Mouse (Mus musculus) brain, embryonic 14.5 days (tissue): ENCODE results near the gene Socs5.

Experiments
- CTCF ChIP-seq: fragments of 200-500 bp; IDR thresholded peaks from 2 replicates; pipeline ENCODE4 v1.5.1; 2012; ENCODE audit warnings: inconsistent platforms, mild to moderate bottlenecking, moderate library complexity, borderline replicate concordance; ENCODE audit not compliant: insufficient read depth, insufficient read length; ENCODE audit errors: extremely low read depth
- POLR2A ChIP-seq: fragments of 200-500 bp; IDR thresholded peaks from 2 replicates; pipeline ENCODE4 v1.6.1; 2012; ENCODE audit warnings: mild to moderate bottlenecking, inconsistent platforms, borderline replicate concordance; ENCODE audit not compliant: poor library complexity, insufficient read depth, insufficient read length, severe bottlenecking; ENCODE audit errors: extremely low read depth

GRCm38 (mm10) chr17:87062639-87063038, 44.8 kb upstream of the Socs5 start:
- TF ChIP-seq CTCF (no peak), POLR2A (no peak)
